Mouse (Mus musculus) c-Kit-positive CD71-negative TER-119-negative erythroid progenitor cells, embryonic 14.5 days (primary cell): ENCODE data around the gene Sorcs1.

Experiments
- DNase-seq: peaks from one replicate; pipeline ENCODE4 v3.0.0-alpha.2; 2013; ENCODE audit warnings: low read depth

Sorcs1 gene

GRCm38 (mm10) chr19:50418962-50419720 lies 259.3 kb downstream of the Sorcs1 start:
- DNase-seq = no peak

- DNase-seq = no peak
These were observed 267.9 kb downstream of the Sorcs1 start for GRCm38 (mm10) chr19:50410561-50410960.

- DNase-seq = no peak
These were observed 280.1 kb downstream of the Sorcs1 start for GRCm38 (mm10) chr19:50398341-50398740.

- no peak for DNase-seq
These were observed 282.7 kb downstream of the Sorcs1 start for GRCm38 (mm10) chr19:50395731-50396130.

GRCm38 (mm10) chr19:50394101-50394500 lies 284.3 kb downstream of the Sorcs1 start:
- no peak for DNase-seq

GRCm38 (mm10) chr19:50389925-50390552 lies 288.4 kb downstream of the Sorcs1 start:
- no peak for DNase-seq

GRCm38 (mm10) chr19:50378901-50379300 lies 299.5 kb downstream of the Sorcs1 start:
- DNase-seq = no peak

GRCm38 (mm10) chr19:50374751-50375150 lies 303.7 kb downstream of the Sorcs1 start:
- DNase-seq = no peak

GRCm38 (mm10) chr19:50366446-50366845 lies 312.0 kb downstream of the Sorcs1 start:
- no peak for DNase-seq

GRCm38 (mm10) chr19:50362655-50363500 lies 315.6 kb downstream of the Sorcs1 start:
- no peak for DNase-seq

GRCm38 (mm10) chr19:50358561-50358960 lies 319.9 kb downstream of the Sorcs1 start:
- no peak for DNase-seq

GRCm38 (mm10) chr19:50339211-50339610 lies 339.2 kb downstream of the Sorcs1 start:
- no peak for DNase-seq

- no peak for DNase-seq
These were observed 341.7 kb downstream of the Sorcs1 start for GRCm38 (mm10) chr19:50336751-50337150.

GRCm38 (mm10) chr19:50331136-50331535 lies 347.3 kb downstream of the Sorcs1 start:
- no peak for DNase-seq

- no peak for DNase-seq
These were observed 350.6 kb downstream of the Sorcs1 start for GRCm38 (mm10) chr19:50327804-50328203.

- no peak for DNase-seq
These were observed 352.3 kb downstream of the Sorcs1 start for GRCm38 (mm10) chr19:50326151-50326550.

GRCm38 (mm10) chr19:50325686-50326085 lies 352.8 kb downstream of the Sorcs1 start:
- DNase-seq = no peak

GRCm38 (mm10) chr19:50307046-50307445 lies 371.4 kb downstream of the Sorcs1 start:
- DNase-seq = no peak

GRCm38 (mm10) chr19:50294205-50294604 lies 384.2 kb downstream of the Sorcs1 start:
- DNase-seq = no peak

- DNase-seq = peak; percentile 4
These were observed 414.0 kb downstream of the Sorcs1 start for GRCm38 (mm10) chr19:50264450-50264849.

GRCm38 (mm10) chr19:50258718-50259413 lies 419.6 kb downstream of the Sorcs1 start:
- peak; percentile 3 for DNase-seq

- DNase-seq = no peak
These were observed 458.0 kb downstream of the Sorcs1 start for GRCm38 (mm10) chr19:50220476-50220875.
